Mouse (Mus musculus) limb, embryonic 12.5 days (tissue): ENCODE results near the gene Acbd4. TPM values are rescaled to one million over a fixed set of nuclear protein-coding genes. Genes with fewer than 3 reads are reported as not detected.

Experiments
- ATAC-seq: fragments of 200-750 bp; cut with Nextera tagmentation; 2 replicates; pipeline ENCODE4 v1.8.0; 2017; ENCODE audit warnings: low read depth, moderate TSS enrichment; ENCODE audit not compliant: insufficient number of reproducible peaks, insufficient read depth, low FRiP score, low TSS enrichment
- H3K27ac ChIP-seq: fragments of 300-500 bp; sonication (generic); 2 replicates; pipeline ENCODE4 v1.5.1; 2016; ENCODE audit warnings: mild to moderate bottlenecking, moderate library complexity
- H3K27me3 ChIP-seq: fragments of 300-500 bp; sonication (generic); 2 replicates; pipeline ENCODE4 v1.6.1; 2016; ENCODE audit warnings: mild to moderate bottlenecking, moderate library complexity
- H3K36me3 ChIP-seq: fragments of 300-500 bp; sonication (generic); 2 replicates; pipeline ENCODE4 v1.6.1; 2016; ENCODE audit warnings: mild to moderate bottlenecking, moderate library complexity
- H3K4me1 ChIP-seq: fragments of 300-500 bp; sonication (generic); replicated peaks from 2 replicates; pipeline ENCODE4 v1.6.1; 2016
- H3K4me2 ChIP-seq: fragments of 300-500 bp; sonication (generic); 2 replicates; pipeline ENCODE4 v1.6.1; 2016; ENCODE audit warnings: mild to moderate bottlenecking, moderate library complexity
- H3K4me3 ChIP-seq: fragments of 300-500 bp; sonication (generic); replicated peaks from 2 replicates; pipeline ENCODE4 v1.5.1; 2016; ENCODE audit warnings: mild to moderate bottlenecking
- H3K9ac ChIP-seq: fragments of 300-500 bp; sonication (generic); replicated peaks from 2 replicates; pipeline ENCODE4 v1.6.1; 2016; ENCODE audit warnings: mild to moderate bottlenecking, moderate library complexity
- H3K9me3 ChIP-seq: fragments of 300-500 bp; sonication (generic); 2 replicates; pipeline ENCODE4 v1.6.1; 2016; ENCODE audit warnings: mild to moderate bottlenecking, moderate library complexity
- WGBS: fragments of 180-500 bp; shearing (Covaris S2); methylation state at CpG from one replicate; pipeline ENCODE4 v1.1.7; 2016; 5-methylcytosine and 5-hydroxymethylcytosine counted together
- polyA plus RNA-seq: library from polyadenylated mRNA; unstranded; fragments of >200 nt; fragmentation: Nextera tagmentation; extraction: Ambion mirVana; gene quantifications from 2 replicates; pipeline ENCODE4 v1.2.1, GENCODE M21; 2016

Acbd4 gene
- 8.1 and 11.9 TPM in 2 replicates for polyA plus RNA-seq

- H3K4me1 ChIP-seq = peaks cover 36% of the 10 kb centered on the region
- no peaks in the 10 kb centered on the region for H3K9me3 ChIP-seq
- H3K4me3 ChIP-seq = peak within 1 kb of the TSS; percentile 63
- H3K9ac ChIP-seq = peak within 1 kb of the TSS; percentile 65
- peaks cover 77% of the 10 kb centered on the region for H3K27me3 ChIP-seq
- WGBS = under 1% methylated on average over 34 of the region's 34 CpGs
- peak within 1 kb of the TSS; percentile 85 for H3K4me2 ChIP-seq
- no peaks in the 10 kb centered on the region for H3K36me3 ChIP-seq
- peak; percentile 22 for ATAC-seq
- H3K27ac ChIP-seq = no peak within 1 kb of the TSS
Observed at GRCm38 (mm10) chr11:103101481-103101865, at the start of gene Acbd4, which contains the start of gene Plcd3. Acbd4 (plus strand) TSS chr11:103101682. Plcd3 (minus strand) TSS chr11:103101658.

GRCm38 (mm10) chr11:103052078-103052477 lies 49.4 kb upstream of the Acbd4 start:
- Histone ChIP-seq H3K9ac (no peak overlapping the region), H3K27ac (no peak overlapping the region), H3K4me2 (no peak overlapping the region), H3K9me3 (no peaks in the 10 kb centered on the region), H3K27me3 (no peaks in the 10 kb centered on the region), H3K4me3 (no peak overlapping the region), H3K4me1 (no peaks in the 10 kb centered on the region), H3K36me3 (peaks cover 71% of the 10 kb centered on the region)
- no peak for ATAC-seq
- 93% methylated on average over 6 of the region's 6 CpGs for WGBS

- no peak for ATAC-seq
- 90% methylated on average over 18 of the region's 18 CpGs for WGBS
- H3K27me3 ChIP-seq = no peaks in the 10 kb centered on the region
- no peaks in the 10 kb centered on the region for H3K9me3 ChIP-seq
- no peak overlapping the region for H3K9ac ChIP-seq
- peaks cover 78% of the 10 kb centered on the region for H3K36me3 ChIP-seq
- H3K4me2 ChIP-seq = no peak overlapping the region
- no peak overlapping the region for H3K4me3 ChIP-seq
- H3K4me1 ChIP-seq = no peaks in the 10 kb centered on the region
- no peak overlapping the region for H3K27ac ChIP-seq
Observed at GRCm38 (mm10) chr11:103053191-103054076, 48.0 kb upstream of the Acbd4 start.

DNA sequence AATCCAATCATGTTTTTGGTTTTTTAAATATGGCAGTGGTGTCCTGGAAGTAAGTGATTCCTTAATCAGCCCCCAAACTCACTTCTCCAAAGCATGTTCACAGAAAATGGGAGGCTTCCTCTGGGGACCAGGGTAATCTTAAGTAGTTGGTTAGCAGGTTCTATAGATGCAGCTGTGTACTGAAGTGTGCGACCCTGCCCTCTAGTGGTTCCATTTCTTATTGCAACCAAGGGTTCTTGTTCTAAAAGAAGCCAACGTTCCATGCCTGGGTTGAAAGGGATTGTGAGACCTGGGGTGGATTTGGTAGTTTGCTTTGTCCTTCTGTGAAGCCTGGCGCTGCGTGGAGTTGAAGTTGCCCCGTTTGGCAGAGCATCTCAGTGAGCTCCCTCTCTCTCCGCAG lies 46.7 kb upstream of the Acbd4 start:
- Histone ChIP-seq H3K36me3 (peaks cover 89% of the 10 kb centered on the region), H3K27me3 (no peaks in the 10 kb centered on the region)

GRCm38 (mm10) chr11:103056636-103057035 lies 44.8 kb upstream of the Acbd4 start:
- WGBS = 96% methylated on average over 7 of the region's 7 CpGs
- no peak for ATAC-seq
- Histone ChIP-seq H3K27ac (no peak overlapping the region), H3K4me2 (no peak overlapping the region), H3K4me3 (no peak overlapping the region), H3K27me3 (no peaks in the 10 kb centered on the region), H3K36me3 (peaks cover 89% of the 10 kb centered on the region), H3K9ac (no peak overlapping the region), H3K4me1 (no peaks in the 10 kb centered on the region), H3K9me3 (no peaks in the 10 kb centered on the region)

More for the DNA sequence above, 46.7 kb upstream of the Acbd4 start:
- no peak for ATAC-seq
- 51% methylated on average over 6 of the region's 6 CpGs for WGBS
- Histone ChIP-seq H3K4me3 (no peak overlapping the region), H3K4me1 (no peaks in the 10 kb centered on the region), H3K9ac (no peak overlapping the region), H3K9me3 (no peaks in the 10 kb centered on the region), H3K4me2 (no peak overlapping the region), H3K27ac (no peak overlapping the region)

GRCm38 (mm10) chr11:103058499-103059085 lies 42.9 kb upstream of the Acbd4 start:
- Histone ChIP-seq H3K9ac (no peak overlapping the region), H3K9me3 (no peaks in the 10 kb centered on the region), H3K36me3 (peaks cover 87% of the 10 kb centered on the region), H3K4me3 (no peak overlapping the region), H3K4me1 (no peaks in the 10 kb centered on the region), H3K27me3 (no peaks in the 10 kb centered on the region), H3K27ac (no peak overlapping the region), H3K4me2 (no peak overlapping the region)
- no peak for ATAC-seq
- whole genome bisulfite sequencing = 78% methylated on average over 3 of the region's 3 CpGs

DNA sequence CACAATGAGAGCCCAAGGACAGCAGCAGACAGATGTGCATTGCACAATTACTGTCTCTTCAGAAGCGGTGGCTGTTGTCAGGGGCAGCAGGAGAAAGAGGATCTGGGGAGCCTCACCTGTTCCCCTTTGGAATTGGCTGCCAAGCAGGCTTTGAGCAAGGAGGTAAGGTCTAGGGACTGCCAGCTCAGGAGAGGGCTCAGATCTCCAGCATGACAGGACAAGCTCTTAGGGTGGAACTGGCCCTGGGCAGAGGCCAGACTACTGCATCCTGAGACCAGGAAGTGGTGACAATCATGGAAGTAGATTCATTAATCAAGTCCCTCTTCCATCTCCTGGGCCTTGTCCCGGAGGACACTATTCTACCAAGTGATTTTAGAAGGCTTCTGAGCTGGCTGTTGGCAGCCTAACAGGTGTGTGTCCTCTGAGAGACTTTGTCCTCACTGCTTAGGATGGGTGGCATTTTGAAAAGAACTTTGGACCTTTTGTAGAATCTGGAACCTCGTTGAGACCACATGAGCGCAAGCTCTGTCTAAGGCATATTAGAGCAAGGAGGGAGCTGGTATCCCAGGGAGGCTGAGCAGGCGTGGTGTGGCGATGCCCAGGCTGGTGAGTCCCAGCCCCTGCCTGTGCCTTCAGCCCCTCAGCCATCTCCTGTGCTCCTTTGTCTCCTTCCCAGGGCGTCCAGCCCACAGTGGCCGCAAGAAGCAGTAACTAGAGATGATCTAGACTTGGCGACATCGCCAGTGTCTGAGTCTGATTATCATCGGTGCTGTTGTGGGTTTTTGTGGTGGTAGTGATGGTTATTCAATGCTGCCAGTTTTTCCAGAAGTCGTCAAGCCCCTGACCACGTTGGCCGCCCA lies 35.1 kb upstream of the Acbd4 start:
- Histone ChIP-seq H3K4me2 (no peak overlapping the region), H3K27me3 (no peaks in the 10 kb centered on the region), H3K4me1 (no peaks in the 10 kb centered on the region), H3K9ac (no peak overlapping the region), H3K36me3 (peaks cover 96% of the 10 kb centered on the region), H3K9me3 (no peaks in the 10 kb centered on the region), H3K4me3 (no peak overlapping the region), H3K27ac (no peak overlapping the region)
- no peak for ATAC-seq
- WGBS = 94% methylated on average over 14 of the region's 14 CpGs

GRCm38 (mm10) chr11:103067051-103067361 lies 34.5 kb upstream of the Acbd4 start:
- Histone ChIP-seq H3K4me3 (no peak overlapping the region), H3K4me1 (no peaks in the 10 kb centered on the region), H3K4me2 (no peak overlapping the region), H3K9me3 (no peaks in the 10 kb centered on the region), H3K36me3 (peaks cover 92% of the 10 kb centered on the region), H3K9ac (no peak overlapping the region), H3K27me3 (no peaks in the 10 kb centered on the region), H3K27ac (no peak overlapping the region)
- no peak for ATAC-seq
- 94% methylated on average over 6 of the region's 6 CpGs for WGBS

DNA sequence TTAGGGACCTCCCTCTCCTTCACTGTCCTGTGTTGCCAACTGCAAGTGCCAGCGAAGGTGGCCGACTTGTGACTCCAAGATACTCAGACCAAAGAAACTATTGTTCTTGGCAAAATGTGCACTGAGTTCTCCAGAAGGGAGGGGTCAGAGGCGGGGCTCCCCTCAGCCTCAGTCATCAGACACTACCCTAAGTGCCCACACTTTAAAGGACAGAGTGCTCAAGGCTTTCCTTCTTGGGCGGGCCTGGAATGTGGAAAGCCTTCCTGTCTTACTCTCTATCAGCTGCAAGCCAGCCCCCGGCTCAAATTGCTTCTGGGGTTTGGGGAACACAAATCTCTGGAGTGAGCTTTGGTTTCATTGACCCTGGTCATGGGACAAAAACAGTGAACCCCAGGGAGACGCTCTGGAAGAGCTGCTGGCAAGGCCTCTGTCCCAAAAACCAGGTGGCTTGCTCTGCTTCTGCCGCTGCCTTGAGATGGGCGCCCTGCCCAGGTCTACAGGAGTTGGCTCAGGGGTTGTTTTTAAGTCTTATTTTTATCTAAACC lies 34.0 kb upstream of the Acbd4 start:
- Histone ChIP-seq H3K4me1 (no peaks in the 10 kb centered on the region), H3K36me3 (peaks cover 87% of the 10 kb centered on the region), H3K4me3 (no peak overlapping the region), H3K9me3 (no peaks in the 10 kb centered on the region), H3K9ac (no peak overlapping the region), H3K27ac (no peak overlapping the region), H3K4me2 (no peak overlapping the region), H3K27me3 (no peaks in the 10 kb centered on the region)
- 82% methylated on average over 8 of the region's 8 CpGs for WGBS
- ATAC-seq = no peak

DNA sequence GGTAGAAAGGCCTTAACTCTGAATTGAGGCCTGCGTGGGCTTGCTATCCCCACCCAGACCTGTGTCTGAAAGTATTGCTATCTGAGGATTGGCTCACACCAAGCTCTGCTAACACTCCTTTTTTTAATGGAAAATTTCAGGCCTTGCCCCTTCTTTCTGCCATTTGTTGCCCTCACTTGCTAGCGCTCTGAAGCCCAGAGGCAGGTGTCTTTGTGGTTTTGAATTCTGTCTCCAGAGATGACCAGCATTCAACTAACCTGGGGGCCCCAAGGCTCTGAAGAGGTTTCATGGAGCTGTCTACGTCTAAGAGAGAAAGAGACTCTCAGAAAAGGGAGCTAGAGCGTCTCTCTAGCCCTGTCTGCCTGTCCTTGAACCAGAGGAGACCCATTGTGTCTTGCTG lies 33.2 kb upstream of the Acbd4 start:
- Histone ChIP-seq H3K36me3 (peaks cover 82% of the 10 kb centered on the region), H3K9me3 (no peaks in the 10 kb centered on the region)

GRCm38 (mm10) chr11:103068884-103069283 lies 32.6 kb upstream of the Acbd4 start:
- no peak overlapping the region for H3K27ac ChIP-seq
- ATAC-seq = no peak
- peaks cover 76% of the 10 kb centered on the region for H3K36me3 ChIP-seq
- H3K4me3 ChIP-seq = no peak overlapping the region
- no peak overlapping the region for H3K9ac ChIP-seq
- H3K27me3 ChIP-seq = no peaks in the 10 kb centered on the region
- no peak overlapping the region for H3K4me2 ChIP-seq
- H3K4me1 ChIP-seq = no peaks in the 10 kb centered on the region
- 91% methylated on average over 11 of the region's 11 CpGs for WGBS
- H3K9me3 ChIP-seq = no peaks in the 10 kb centered on the region

More for the DNA sequence above, 33.2 kb upstream of the Acbd4 start:
- 91% methylated on average over 4 of the region's 4 CpGs for WGBS
- H3K4me1 ChIP-seq = no peaks in the 10 kb centered on the region
- H3K4me2 ChIP-seq = no peak overlapping the region
- no peak overlapping the region for H3K9ac ChIP-seq
- no peaks in the 10 kb centered on the region for H3K27me3 ChIP-seq
- H3K27ac ChIP-seq = no peak overlapping the region
- ATAC-seq = no peak
- no peak overlapping the region for H3K4me3 ChIP-seq
